Mouse (Mus musculus): Measurements from ENCODE around the gene Uchl4. TPM values are rescaled to one million over a fixed set of nuclear protein-coding genes. Genes with fewer than 3 reads are reported as not detected.

Uchl4 gene
- polyA plus RNA-seq, 1 experiment from 2014 or later, result 3.1 TPM

- no peak overlapping the region for H3K4me3 ChIP-seq
- no peak for ATAC-seq (ENCODE audit: low FRiP score)
- no peaks in the 10 kb centered on the region for H3K9me3 ChIP-seq
- 50% methylated on average over 5 of the region's 5 CpGs for WGBS
- H3K4me2 ChIP-seq, result no peak overlapping the region
- peak overlapping the region; percentile 58 for H3K27ac ChIP-seq
- H3K9ac ChIP-seq, result no peak overlapping the region
- no peaks in the 10 kb centered on the region for H3K27me3 ChIP-seq
- peaks cover 50% of the 10 kb centered on the region for H3K4me1 ChIP-seq (replicated peaks)
- no peaks in the 10 kb centered on the region for H3K36me3 ChIP-seq
Measured at GRCm38 (mm10) chr9:64233656-64234055, 1.3 kb upstream of the Uchl4 start.

DNA sequence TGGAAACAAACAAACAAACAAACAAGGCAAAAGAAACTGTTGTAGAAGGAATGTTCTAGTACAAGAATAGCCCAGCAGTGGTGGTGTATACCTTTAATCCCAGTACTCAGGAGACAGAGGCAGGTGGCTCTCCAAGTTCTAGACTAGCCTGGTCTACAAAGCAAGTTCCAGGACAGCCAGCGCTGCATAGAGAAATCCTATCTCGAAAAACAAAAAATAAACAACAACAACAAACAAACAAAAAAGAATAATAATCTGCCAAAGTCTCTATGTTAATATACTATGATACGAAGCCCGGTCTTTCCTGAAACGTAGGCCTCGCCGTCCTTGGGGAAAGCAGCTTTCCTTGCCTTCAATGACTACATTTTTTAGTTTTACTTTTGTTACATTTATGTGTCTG, 1.1 kb downstream of the Uchl4 start:
- ATAC-seq (ENCODE audit: low FRiP score), result no peak
- WGBS, result 99% methylated on average over 7 of the region's 7 CpGs
- no peak overlapping the region for H3K27ac ChIP-seq

GRCm38 (mm10) chr9:64240116-64240515, 5.1 kb downstream of the Uchl4 start:
- Histone ChIP-seq H3K4me2 (no peak overlapping the region), H3K27ac (no peak overlapping the region), H3K9me3 (no peaks in the 10 kb centered on the region), H3K4me1 (replicated peaks) (peaks cover 10% of the 10 kb centered on the region), H3K36me3 (no peaks in the 10 kb centered on the region), H3K9ac (no peak overlapping the region), H3K4me3 (no peak overlapping the region), H3K27me3 (no peaks in the 10 kb centered on the region)
- ATAC-seq (ENCODE audit: low FRiP score), result no peak
- WGBS, result 48% methylated on average over 2 of the region's 2 CpGs

More for the DNA sequence above, 1.1 kb downstream of the Uchl4 start:
- H3K27me3 ChIP-seq, result no peaks in the 10 kb centered on the region
- no peak overlapping the region for H3K9ac ChIP-seq
- H3K4me3 ChIP-seq, result no peak overlapping the region
- no peaks in the 10 kb centered on the region for H3K36me3 ChIP-seq
- H3K4me1 ChIP-seq (replicated peaks), result peaks cover 40% of the 10 kb centered on the region
- no peaks in the 10 kb centered on the region for H3K9me3 ChIP-seq
- H3K4me2 ChIP-seq, result no peak overlapping the region

GRCm38 (mm10) chr9:64240681-64241080, 5.7 kb downstream of the Uchl4 start:
- ATAC-seq (ENCODE audit: low FRiP score), result no peak
- WGBS, result 48% methylated on average over 8 of the region's 8 CpGs
- no peak overlapping the region for H3K4me3 ChIP-seq
- H3K4me2 ChIP-seq, result no peak overlapping the region
- no peak overlapping the region for H3K9ac ChIP-seq
- no peak overlapping the region for H3K27ac ChIP-seq
- no peaks in the 10 kb centered on the region for H3K36me3 ChIP-seq
- H3K27me3 ChIP-seq, result no peaks in the 10 kb centered on the region
- H3K9me3 ChIP-seq, result no peaks in the 10 kb centered on the region
- H3K4me1 ChIP-seq (replicated peaks), result peaks cover 10% of the 10 kb centered on the region

GRCm38 (mm10) chr9:64242381-64242831, 7.4 kb downstream of the Uchl4 start:
- Histone ChIP-seq H3K9me3 (no peaks in the 10 kb centered on the region), H3K27me3 (no peaks in the 10 kb centered on the region), H3K9ac (no peak overlapping the region), H3K4me2 (no peak overlapping the region), H3K36me3 (no peaks in the 10 kb centered on the region), H3K27ac (no peak overlapping the region), H3K4me3 (no peak overlapping the region), H3K4me1 (replicated peaks) (peaks cover 10% of the 10 kb centered on the region)
- 79% methylated on average over 6 of the region's 6 CpGs for WGBS
- ATAC-seq (ENCODE audit: low FRiP score), result no peak

DNA sequence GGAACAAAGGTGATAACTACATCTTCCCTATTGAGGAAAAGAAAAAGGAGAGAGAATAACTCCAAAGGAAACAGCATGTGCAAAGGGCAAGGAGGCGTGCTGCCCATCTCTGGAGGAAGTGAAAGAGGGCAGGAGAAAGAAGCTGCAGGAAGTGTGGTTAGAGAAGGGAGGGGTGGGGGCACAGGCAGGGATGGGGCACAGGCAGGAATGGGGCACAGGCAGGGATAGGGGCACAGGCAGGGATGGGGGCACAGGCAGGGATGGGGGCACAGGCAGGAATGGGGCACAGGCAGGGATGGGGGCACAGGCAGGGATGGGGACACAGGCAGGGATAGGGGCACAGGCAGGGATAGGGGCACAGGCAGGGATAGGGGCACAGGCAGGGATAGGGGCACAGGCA, 14.4 kb downstream of the Uchl4 start:
- H3K4me1 ChIP-seq (replicated peaks), result peaks cover 27% of the 10 kb centered on the region
- H3K9ac ChIP-seq, result no peak overlapping the region
- H3K9me3 ChIP-seq, result no peaks in the 10 kb centered on the region
- ATAC-seq (ENCODE audit: low FRiP score), result no peak
- no peak overlapping the region for H3K27ac ChIP-seq
- no peak overlapping the region for H3K4me2 ChIP-seq
- H3K4me3 ChIP-seq, result no peak overlapping the region
- 89% methylated on average over 1 of the region's 1 CpGs for WGBS
- peaks cover 3% of the 10 kb centered on the region for H3K36me3 ChIP-seq
- no peaks in the 10 kb centered on the region for H3K27me3 ChIP-seq

- H3K4me1 ChIP-seq (replicated peaks), result peaks cover 27% of the 10 kb centered on the region
- no peak overlapping the region for H3K27ac ChIP-seq
- no peak overlapping the region for H3K9ac ChIP-seq
- H3K4me3 ChIP-seq, result no peak overlapping the region
- peaks cover 3% of the 10 kb centered on the region for H3K36me3 ChIP-seq
- H3K27me3 ChIP-seq, result no peaks in the 10 kb centered on the region
- no peak overlapping the region for H3K4me2 ChIP-seq
- no peaks in the 10 kb centered on the region for H3K9me3 ChIP-seq
- no peak for ATAC-seq (ENCODE audit: low FRiP score)
Measured at GRCm38 (mm10) chr9:64250111-64250730, 15.2 kb downstream of the Uchl4 start.

GRCm38 (mm10) chr9:64252591-64253020, 17.6 kb downstream of the Uchl4 start:
- peak overlapping the region; percentile 88 for H3K4me2 ChIP-seq
- H3K9me3 ChIP-seq, result no peaks in the 10 kb centered on the region
- peak overlapping the region; percentile 91 for H3K27ac ChIP-seq
- ATAC-seq (ENCODE audit: low FRiP score), result no peak
- H3K9ac ChIP-seq, result peak overlapping the region; percentile 90
- peak overlapping the region; percentile 92 for H3K4me3 ChIP-seq
- H3K4me1 ChIP-seq (replicated peaks), result peaks cover 27% of the 10 kb centered on the region
- no peaks in the 10 kb centered on the region for H3K27me3 ChIP-seq
- WGBS, result under 1% methylated on average over 16 of the region's 16 CpGs
- peaks cover 3% of the 10 kb centered on the region for H3K36me3 ChIP-seq

DNA sequence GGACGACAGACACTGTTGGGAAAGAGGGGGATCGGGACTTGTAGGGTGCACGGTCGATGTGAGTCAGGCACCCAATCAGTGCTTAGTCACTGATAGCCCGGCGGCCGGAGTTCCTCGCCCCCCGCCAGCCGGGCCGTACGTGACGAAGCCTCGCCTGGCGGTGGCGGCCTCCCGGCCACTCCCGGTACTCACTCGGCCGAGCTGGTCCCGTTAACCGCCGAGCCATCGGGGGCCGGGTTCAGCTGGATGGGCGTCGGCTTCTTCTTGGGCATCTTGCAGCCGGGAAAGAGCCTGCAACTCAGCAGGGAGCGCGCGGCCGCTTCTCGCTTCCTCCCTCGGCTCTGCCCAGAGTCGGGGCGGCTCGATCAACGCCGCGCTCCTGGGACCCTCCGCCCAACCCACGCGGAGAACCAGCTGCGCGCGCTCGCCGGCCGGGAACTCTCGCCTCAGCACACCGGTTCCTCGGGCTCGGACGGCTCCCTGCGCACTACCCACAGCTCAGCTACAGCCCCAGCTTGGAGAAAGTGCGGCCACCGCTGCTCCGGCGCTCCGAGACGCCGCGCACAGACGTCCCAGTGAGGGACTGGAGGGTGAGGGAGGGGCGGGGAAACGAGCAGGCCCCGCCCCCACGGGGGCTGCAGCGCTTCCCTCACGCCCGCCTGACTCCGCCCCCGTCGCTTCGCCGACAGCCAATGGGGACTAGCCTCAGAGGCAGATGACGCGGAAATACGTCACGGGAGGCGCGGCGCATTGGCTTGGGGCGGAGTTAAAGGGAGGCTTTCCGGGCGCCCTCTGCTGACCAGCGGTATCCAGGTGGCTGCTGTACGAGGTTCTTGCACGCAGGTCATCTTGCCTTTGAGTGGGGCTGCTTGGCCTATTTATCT, 18.3 kb downstream of the Uchl4 start, which contains the start of gene Map2k1:
Gene Map2k1 (minus strand): TSS at position 611 of the 884 bp plus-strand sequence.
- H3K9me3 ChIP-seq, result no peaks in the 10 kb centered on the region
- peak within 1 kb of the TSS; percentile 92 for H3K4me3 ChIP-seq
- H3K4me1 ChIP-seq (replicated peaks), result peaks cover 27% of the 10 kb centered on the region
- peak within 1 kb of the TSS; percentile 91 for H3K27ac ChIP-seq
- H3K36me3 ChIP-seq, result peaks cover 3% of the 10 kb centered on the region
- H3K9ac ChIP-seq, result peak within 1 kb of the TSS; percentile 90
- under 1% methylated on average over 89 of the region's 89 CpGs for WGBS
- H3K4me2 ChIP-seq, result peak within 1 kb of the TSS; percentile 88
- ATAC-seq (ENCODE audit: low FRiP score), result peak; percentile 97
- no peaks in the 10 kb centered on the region for H3K27me3 ChIP-seq

DNA sequence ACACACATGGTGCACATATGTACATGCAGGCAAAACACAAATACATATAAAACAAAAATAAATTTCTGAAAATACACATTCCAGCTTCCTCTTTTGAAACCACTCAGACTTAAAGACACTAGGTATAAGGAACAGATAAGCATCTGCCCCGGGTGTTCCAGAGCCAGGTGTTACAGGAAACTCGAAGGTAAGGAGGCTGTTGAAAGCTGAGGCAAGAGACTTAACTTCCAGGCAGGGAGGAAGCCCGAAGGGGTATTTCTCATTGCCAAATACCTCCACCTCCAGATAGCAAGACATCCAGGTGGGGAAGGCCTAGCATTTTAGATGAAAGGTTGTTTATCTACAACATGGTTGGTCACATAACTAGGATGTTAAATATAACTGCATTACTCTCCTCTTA, 20.4 kb downstream of the Uchl4 start:
- H3K27me3 ChIP-seq, result no peaks in the 10 kb centered on the region
- no peak overlapping the region for H3K4me2 ChIP-seq
- H3K36me3 ChIP-seq, result no peaks in the 10 kb centered on the region
- H3K4me3 ChIP-seq, result no peak overlapping the region
- H3K4me1 ChIP-seq (replicated peaks), result peaks cover 23% of the 10 kb centered on the region
- H3K9me3 ChIP-seq, result no peaks in the 10 kb centered on the region
- no peak overlapping the region for H3K27ac ChIP-seq
- ATAC-seq (ENCODE audit: low FRiP score), result no peak
- 91% methylated on average over 3 of the region's 3 CpGs for WGBS
- no peak overlapping the region for H3K9ac ChIP-seq

GRCm38 (mm10) chr9:64256204-64256603, 21.2 kb downstream of the Uchl4 start:
- H3K27me3 ChIP-seq, result no peaks in the 10 kb centered on the region
- no peak overlapping the region for H3K9ac ChIP-seq
- no peaks in the 10 kb centered on the region for H3K36me3 ChIP-seq
- WGBS, result 94% methylated on average over 3 of the region's 3 CpGs
- H3K4me2 ChIP-seq, result no peak overlapping the region
- no peak overlapping the region for H3K4me3 ChIP-seq
- H3K4me1 ChIP-seq (replicated peaks), result peaks cover 16% of the 10 kb centered on the region
- ATAC-seq (ENCODE audit: low FRiP score), result no peak
- no peak overlapping the region for H3K27ac ChIP-seq
- H3K9me3 ChIP-seq, result no peaks in the 10 kb centered on the region

DNA sequence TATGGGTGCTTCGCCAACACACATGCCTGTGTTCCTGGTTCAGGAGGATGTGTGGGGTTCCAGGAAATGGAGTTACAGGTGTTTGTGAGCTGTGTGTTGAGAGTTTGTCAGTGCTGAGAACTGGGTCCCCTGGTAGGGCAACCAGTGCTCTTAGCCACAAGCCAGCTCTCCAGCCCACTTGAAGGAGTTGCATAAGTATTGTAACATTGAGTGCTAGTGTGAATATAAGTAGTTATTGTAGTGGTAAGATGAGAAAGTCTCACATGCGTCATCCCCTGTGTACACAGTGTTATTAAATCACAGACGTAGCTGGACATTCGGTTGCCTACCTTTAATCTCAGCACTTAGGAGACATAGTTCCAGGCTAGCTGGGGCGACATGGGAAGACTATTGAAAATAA, 24.9 kb downstream of the Uchl4 start:
- no peaks in the 10 kb centered on the region for H3K27me3 ChIP-seq

More for the DNA sequence above, 24.9 kb downstream of the Uchl4 start:
- no peak overlapping the region for H3K4me2 ChIP-seq
- H3K27ac ChIP-seq, result no peak overlapping the region
- H3K4me3 ChIP-seq, result no peak overlapping the region
- no peaks in the 10 kb centered on the region for H3K9me3 ChIP-seq
- no peak for ATAC-seq (ENCODE audit: low FRiP score)
- H3K4me1 ChIP-seq (replicated peaks), result no peaks in the 10 kb centered on the region
- H3K9ac ChIP-seq, result no peak overlapping the region
- 87% methylated on average over 5 of the region's 5 CpGs for WGBS
- H3K36me3 ChIP-seq, result no peaks in the 10 kb centered on the region

All from hindbrain, embryonic 13.5 days (tissue).